Mouse (Mus musculus): ENCODE measurements at regions not wholly inside any gene's neighbourhood (a gene's known extent, or its start where the extent isn't known, plus 50 kb on each side); places are given as distances from the start of the nearest gene placed in this dataset.

DNA sequence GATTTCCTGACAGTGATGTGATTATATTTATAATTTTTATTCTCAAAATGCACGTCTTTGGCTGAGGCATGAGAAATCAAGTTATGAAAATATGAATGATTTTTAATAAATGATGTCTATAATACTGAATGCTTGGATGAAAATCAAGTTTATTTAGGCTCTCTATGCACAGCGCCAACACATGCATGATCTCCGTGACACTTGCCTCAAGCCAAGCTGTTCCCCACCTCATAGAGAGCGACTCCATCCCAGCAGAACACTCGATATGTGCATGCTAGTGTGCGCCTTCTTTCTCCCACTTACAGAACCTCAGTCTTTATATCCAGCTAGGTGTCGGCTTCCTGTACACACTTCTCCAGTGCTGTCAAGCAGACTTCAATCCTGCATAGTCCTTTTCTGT is 139.8 kb upstream of the Gm9833 start:
- no peak for DNase-seq (ENCODE audit: low read depth in 1 of 2, low spot score in 2 of 2)

DNA sequence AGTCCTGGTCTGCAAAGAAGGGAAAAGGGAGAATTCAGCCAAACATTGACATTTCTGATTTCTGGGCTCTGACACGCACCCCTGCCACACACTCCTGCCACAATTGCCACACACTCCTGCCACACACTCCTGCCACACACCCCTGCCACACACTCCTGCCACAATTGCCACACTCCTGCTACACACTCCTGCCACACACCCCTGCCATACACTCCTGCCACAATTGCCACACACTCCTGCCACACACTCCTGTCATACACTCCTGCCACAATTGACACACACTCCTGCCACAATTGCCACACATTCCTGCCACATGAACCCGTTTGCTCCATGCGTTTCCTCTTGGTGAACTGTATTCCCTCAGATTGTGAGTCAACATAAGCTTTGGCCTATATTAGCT is 130.0 kb upstream of the Gm9833 start:
- DNase-seq (ENCODE audit: low read depth in 1 of 2, low spot score in 2 of 2): no peak

DNA sequence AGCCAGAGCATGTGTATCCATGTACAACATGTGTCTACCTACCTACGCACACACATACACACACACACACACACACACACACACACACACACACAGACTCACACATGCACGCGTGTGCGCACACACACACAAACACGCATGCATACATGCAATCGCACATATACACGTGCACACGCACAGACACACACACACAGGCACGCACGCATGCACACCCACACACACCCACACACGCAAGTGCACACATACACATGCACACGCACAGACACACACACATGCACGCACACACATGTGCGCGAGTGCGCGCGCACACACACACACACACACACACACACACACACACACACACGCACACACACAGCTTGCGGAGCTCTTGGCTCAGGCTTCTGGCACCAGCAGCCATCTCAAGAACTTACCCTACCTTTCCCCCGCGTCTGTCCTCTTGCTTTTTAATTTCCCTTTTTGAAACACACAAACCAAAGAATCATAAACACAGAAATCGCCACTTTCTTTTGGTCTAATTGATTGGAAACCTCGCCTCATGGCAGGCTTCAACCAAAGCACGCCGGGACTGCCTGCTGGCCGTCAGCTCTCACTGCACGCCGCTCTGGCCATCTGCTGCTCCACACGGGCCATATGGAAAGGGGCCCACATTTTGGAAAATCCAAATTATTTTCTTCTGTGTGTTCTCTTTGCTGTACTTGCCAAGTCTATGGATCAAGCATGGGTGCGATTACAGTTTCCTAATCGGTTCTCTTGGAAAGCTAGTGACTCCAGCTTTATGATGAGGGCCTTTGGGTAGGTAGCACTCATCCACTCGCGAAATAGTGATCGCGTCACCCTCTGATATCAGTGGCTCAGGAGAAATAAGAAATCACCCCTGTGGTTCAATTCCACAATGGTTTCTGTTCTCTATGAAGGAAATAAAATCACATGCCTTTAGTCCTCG is 127.9 kb upstream of the Gm9833 start:
- DNase-seq (ENCODE audit: low read depth in 1 of 2, low spot score in 2 of 2): no peak

DNA sequence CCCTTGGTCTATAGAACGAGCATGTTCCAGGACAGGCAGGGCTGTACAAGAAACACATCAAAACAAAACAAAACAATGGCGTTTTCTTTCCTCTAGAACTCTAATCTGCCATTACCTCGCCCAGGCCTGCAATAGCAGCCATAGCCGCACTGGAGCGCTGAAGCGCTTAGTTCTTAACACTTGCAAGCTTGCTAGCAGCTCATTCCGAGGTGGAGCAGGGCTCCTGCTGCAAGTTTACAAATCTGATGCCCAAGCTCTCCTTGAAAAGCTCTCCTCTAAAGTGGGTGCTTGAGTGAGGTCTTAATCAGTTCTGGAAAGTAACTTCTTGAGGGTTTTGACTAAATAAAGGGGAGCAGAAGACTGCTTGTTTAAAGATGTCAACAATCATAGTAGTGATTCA is 127.2 kb upstream of the Gm9833 start:
- no peak for DNase-seq (ENCODE audit: low read depth in 1 of 2, low spot score in 2 of 2)

Data from monocyte, adult 2 months (primary cell).